Mouse (Mus musculus) limb, embryonic 15.5 days (tissue): ENCODE data around the gene Ppm1e. TPM values are rescaled to one million over a fixed set of nuclear protein-coding genes. Genes with fewer than 3 reads are reported as not detected.
"Not testable (repeated sequence)": the region's sequence is repeated elsewhere in the genome, so short reads cannot be mapped to it uniquely, and the experiment has no call there.

Experiments
- ATAC-seq: fragments of 200-750 bp; cut with Nextera tagmentation; 2 replicates; pipeline ENCODE4 v1.8.0; 2017; ENCODE audit warnings: low read depth, moderate TSS enrichment; ENCODE audit not compliant: insufficient number of reproducible peaks, low FRiP score, low TSS enrichment
- H3K27ac ChIP-seq: fragments of 300-500 bp; sonication (generic); 2 replicates; pipeline ENCODE4 v1.5.1; 2015; ENCODE audit warnings: moderate library complexity, mild to moderate bottlenecking, inconsistent platforms
- H3K27me3 ChIP-seq: fragments of 300-500 bp; sonication (generic); 2 replicates; pipeline ENCODE4 v1.6.1; 2015; ENCODE audit warnings: inconsistent platforms
- H3K36me3 ChIP-seq: fragments of 300-500 bp; sonication (generic); 2 replicates; pipeline ENCODE4 v1.6.1; 2015; ENCODE audit warnings: inconsistent platforms
- H3K4me1 ChIP-seq: fragments of 300-500 bp; sonication (generic); 2 replicates; pipeline ENCODE4 v1.6.1; 2015; ENCODE audit warnings: inconsistent platforms
- H3K4me2 ChIP-seq: fragments of 300-500 bp; sonication (generic); 2 replicates; pipeline ENCODE4 v1.6.1; 2015; ENCODE audit warnings: mild to moderate bottlenecking, inconsistent platforms
- H3K4me3 ChIP-seq: fragments of 300-500 bp; sonication (generic); 2 replicates; pipeline ENCODE4 v1.5.1; 2015; ENCODE audit warnings: mild to moderate bottlenecking, inconsistent platforms
- H3K9ac ChIP-seq: fragments of 300-500 bp; sonication (generic); 2 replicates; pipeline ENCODE4 v1.6.1; 2015; ENCODE audit warnings: inconsistent platforms
- H3K9me3 ChIP-seq: fragments of 300-500 bp; sonication (generic); 2 replicates; pipeline ENCODE4 v1.6.1; 2016; ENCODE audit warnings: inconsistent platforms
- WGBS: fragments of 180-500 bp; shearing (Covaris S2); methylation state at CpG from one replicate; pipeline ENCODE4 v1.1.7; 2015; 5-methylcytosine and 5-hydroxymethylcytosine counted together
- polyA plus RNA-seq: library from polyadenylated mRNA; unstranded; fragments of >200 nt; fragmentation: Nextera tagmentation; extraction: Ambion mirVana; gene quantifications from 2 replicates; pipeline ENCODE4 v1.2.1, GENCODE M21; 2015

Gene Ppm1e
- polyA plus RNA-seq, 1 experiment from 2014 or later, result 2.3 TPM

DNA sequence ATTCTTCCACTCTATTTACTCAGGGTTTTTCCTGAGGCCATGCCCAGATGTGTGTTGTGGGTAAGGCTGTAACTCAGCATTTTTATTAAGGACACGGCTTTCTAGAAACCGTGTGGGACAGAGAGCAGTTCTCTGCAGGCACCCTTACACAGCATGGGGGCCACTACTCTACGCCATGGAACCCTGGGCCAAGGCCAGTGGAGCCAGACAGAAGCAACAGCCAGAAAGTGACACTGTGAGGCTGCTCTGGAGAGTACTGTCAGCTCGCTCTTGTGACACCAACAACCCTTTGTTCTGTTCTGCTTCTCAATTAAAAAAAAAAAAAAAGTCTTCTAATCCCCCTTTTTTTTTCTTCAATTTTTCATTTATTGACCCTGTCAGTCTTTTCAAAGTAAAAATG is 88.4 kb downstream of the Ppm1e start:
- WGBS, result 45% methylated on average over 4 of the region's 4 CpGs
- Histone ChIP-seq H3K27ac (no peak overlapping the region), H3K4me2 (no peak overlapping the region), H3K36me3 (no peaks in the 10 kb centered on the region), H3K4me3 (no peak overlapping the region), H3K4me1 (no peaks in the 10 kb centered on the region), H3K9ac (no peak overlapping the region), H3K9me3 (no peaks in the 10 kb centered on the region), H3K27me3 (no peaks in the 10 kb centered on the region)
- no peak for ATAC-seq

DNA sequence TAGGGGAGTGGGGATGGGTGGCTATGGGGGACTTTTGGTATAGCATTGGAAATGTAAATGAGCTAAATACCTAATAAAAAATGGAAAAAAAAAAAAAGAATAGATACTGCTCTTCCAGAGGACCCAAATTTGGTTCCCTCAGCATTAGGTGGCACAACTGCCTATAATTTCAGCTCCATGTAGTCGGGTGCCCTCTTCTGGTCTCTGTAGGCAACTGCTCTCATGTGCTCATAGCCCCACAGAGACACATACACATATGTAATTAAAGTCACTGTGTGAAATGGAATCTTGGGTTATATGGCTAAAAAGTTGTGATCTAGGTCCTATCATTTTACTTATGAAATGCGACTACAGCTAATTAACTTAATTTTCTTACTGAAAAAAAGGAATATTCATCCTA is 90.0 kb downstream of the Ppm1e start:
- Histone ChIP-seq H3K4me3 (no peak overlapping the region), H3K36me3 (no peaks in the 10 kb centered on the region), H3K4me1 (no peaks in the 10 kb centered on the region), H3K27ac (no peak overlapping the region), H3K27me3 (no peaks in the 10 kb centered on the region), H3K9me3 (no peaks in the 10 kb centered on the region), H3K4me2 (no peak overlapping the region), H3K9ac (no peak overlapping the region)
- ATAC-seq, result no peak
- 87% methylated on average over 2 of the region's 2 CpGs for WGBS

DNA sequence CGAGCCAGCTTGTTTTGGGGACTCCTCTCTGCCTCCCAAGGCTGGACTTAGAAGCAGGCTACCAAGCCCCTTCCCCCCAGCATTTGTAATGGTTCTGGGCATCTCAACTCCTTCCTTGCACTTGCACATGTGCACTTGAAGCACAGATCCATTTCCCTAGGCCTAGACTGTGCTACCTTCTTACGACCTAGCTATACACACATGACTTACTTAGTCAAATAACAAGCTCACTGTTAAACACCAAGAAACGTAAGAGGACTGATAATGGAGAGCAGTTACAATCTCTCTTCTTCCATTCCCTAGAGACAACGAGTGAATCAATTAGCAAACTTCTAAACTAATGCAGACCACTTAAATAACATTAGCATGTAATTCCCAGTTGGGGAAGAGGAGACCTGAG is 92.6 kb downstream of the Ppm1e start:
- Histone ChIP-seq H3K9ac (no peak overlapping the region), H3K4me3 (no peak overlapping the region), H3K4me1 (no peaks in the 10 kb centered on the region), H3K4me2 (no peak overlapping the region), H3K9me3 (no peaks in the 10 kb centered on the region), H3K27ac (no peak overlapping the region), H3K27me3 (no peaks in the 10 kb centered on the region), H3K36me3 (no peaks in the 10 kb centered on the region)
- no peak for ATAC-seq
- WGBS, result 62% methylated on average over 4 of the region's 4 CpGs

DNA sequence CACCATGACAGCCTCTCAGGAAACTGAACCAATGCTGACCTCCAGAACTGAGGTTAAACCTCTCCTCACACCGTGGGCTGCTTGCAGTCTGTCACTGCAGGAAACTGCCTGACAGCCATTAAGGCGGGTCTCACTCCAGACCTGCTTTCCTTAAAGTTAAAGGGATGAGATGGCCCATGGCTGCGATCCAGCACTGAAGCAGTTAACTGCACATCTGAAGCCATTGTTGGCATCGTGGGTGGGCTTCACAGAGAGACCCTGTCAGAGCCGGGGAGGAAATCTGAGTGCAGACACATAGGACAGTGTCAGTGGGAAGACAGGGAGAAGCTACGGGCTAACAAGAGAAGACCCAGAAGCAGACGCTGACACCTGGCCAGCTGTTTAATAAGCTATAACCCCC is 94.9 kb downstream of the Ppm1e start:
- H3K4me1 ChIP-seq, result no peaks in the 10 kb centered on the region
- ATAC-seq, result no peak
- H3K27ac ChIP-seq, result no peak overlapping the region
- no peaks in the 10 kb centered on the region for H3K9me3 ChIP-seq
- H3K4me2 ChIP-seq, result no peak overlapping the region
- 15% methylated on average over 7 of the region's 7 CpGs for WGBS
- H3K27me3 ChIP-seq, result no peaks in the 10 kb centered on the region
- H3K4me3 ChIP-seq, result no peak overlapping the region
- H3K9ac ChIP-seq, result no peak overlapping the region
- no peaks in the 10 kb centered on the region for H3K36me3 ChIP-seq

DNA sequence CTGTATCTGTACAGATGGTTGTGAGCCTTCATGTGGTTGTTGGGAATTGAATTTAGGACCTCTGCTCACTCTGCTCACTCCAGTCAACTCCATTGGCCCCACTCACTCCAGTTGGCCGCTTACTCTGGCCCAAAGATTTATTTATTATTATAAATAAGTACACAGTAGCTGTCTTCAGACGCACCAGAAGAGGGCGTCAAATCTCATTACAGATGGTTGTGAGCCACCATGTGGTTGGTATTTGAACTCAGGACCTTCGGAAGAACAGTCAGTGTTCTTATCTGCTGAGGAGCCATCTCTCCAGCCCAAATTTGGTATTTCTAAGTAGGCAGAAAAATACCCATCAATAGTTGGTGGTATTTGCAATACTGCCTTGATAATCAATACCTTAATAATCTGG is 97.1 kb downstream of the Ppm1e start:
- not testable (repeated sequence) for H3K4me1 ChIP-seq, H3K27ac ChIP-seq, H3K9me3 ChIP-seq, H3K36me3 ChIP-seq, ATAC-seq, H3K9ac ChIP-seq, H3K27me3 ChIP-seq, H3K4me3 ChIP-seq, H3K4me2 ChIP-seq
- WGBS, result 73% methylated on average over 4 of the region's 4 CpGs

DNA sequence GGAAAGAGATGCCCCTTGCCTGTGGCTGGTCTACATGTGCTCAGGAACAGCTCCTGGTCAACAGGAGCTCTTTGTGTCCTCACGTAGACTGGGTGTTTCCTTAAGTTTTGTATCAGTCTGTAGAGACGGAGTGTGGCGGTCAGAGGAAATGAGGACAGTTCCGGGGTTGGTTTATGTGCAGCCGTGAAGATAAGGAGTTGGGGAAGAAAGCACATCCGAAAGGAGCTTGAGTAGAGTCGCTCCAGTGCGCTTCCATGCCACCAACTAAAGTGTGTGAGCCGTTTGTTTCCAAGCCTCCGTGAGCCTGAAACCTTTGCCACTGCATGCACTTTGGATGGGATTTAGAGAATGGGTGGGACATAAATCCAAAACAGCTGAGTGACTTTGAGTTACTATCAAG is 99.0 kb downstream of the Ppm1e start:
- Histone ChIP-seq H3K9me3 (no peaks in the 10 kb centered on the region), H3K4me2 (no peak overlapping the region), H3K4me1 (no peaks in the 10 kb centered on the region), H3K4me3 (no peak overlapping the region), H3K27ac (no peak overlapping the region), H3K36me3 (no peaks in the 10 kb centered on the region), H3K27me3 (no peaks in the 10 kb centered on the region), H3K9ac (no peak overlapping the region)
- no peak for ATAC-seq
- WGBS, result 80% methylated on average over 10 of the region's 10 CpGs

DNA sequence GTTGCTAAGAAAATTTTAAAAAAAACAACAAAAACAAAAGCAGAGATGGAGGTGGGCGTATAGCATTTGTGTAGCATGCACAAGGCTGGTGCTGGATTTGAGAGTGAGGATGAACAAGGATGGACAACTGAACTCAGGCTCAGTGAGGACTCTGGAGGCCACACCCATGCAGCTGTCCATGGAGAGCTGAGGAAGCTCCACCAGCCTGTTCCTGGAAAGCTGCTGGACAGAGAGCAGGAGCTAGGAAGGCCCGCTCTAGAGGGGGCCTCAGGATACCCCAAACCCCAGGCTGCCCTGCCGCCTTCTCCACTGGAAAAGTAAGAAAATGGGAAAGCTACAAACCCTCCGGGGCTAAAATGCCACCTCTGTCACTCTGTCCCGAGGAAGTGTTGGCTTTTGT is 101.5 kb downstream of the Ppm1e start:
- no peak overlapping the region for H3K4me3 ChIP-seq
- H3K36me3 ChIP-seq, result no peaks in the 10 kb centered on the region
- 90% methylated on average over 5 of the region's 5 CpGs for WGBS
- no peaks in the 10 kb centered on the region for H3K27me3 ChIP-seq
- H3K9me3 ChIP-seq, result no peaks in the 10 kb centered on the region
- H3K27ac ChIP-seq, result no peak overlapping the region
- H3K4me1 ChIP-seq, result no peaks in the 10 kb centered on the region
- no peak for ATAC-seq
- H3K4me2 ChIP-seq, result no peak overlapping the region
- H3K9ac ChIP-seq, result no peak overlapping the region

DNA sequence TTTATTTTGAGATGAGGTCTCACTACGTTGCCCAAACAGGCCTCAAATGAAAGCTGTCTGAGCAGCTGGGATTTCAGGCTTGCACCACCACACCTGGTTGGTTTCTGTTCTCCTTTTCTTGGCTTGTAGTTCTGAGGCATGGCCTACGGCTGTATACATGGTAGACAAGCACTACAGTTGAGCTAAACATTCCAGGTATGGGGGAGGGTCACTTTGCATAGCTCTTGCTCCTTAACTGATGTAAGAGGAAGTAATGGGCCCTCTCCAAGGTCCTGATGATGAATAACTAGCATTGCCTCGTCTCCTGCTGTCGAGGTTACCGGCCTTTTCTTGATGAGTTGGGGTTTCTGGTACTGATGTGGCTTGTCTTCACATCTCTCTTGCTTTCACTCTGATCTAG is 104.7 kb downstream of the Ppm1e start:
- Histone ChIP-seq H3K4me3 (no peak overlapping the region), H3K4me1 (no peaks in the 10 kb centered on the region), H3K4me2 (no peak overlapping the region), H3K27me3 (0 out of 2 replicates have a peak, but pooled peaks cover 8% of the 10 kb centered on the region), H3K9me3 (no peaks in the 10 kb centered on the region), H3K36me3 (no peaks in the 10 kb centered on the region), H3K9ac (no peak overlapping the region), H3K27ac (no peak overlapping the region)
- WGBS, result 44% methylated on average over 5 of the region's 5 CpGs
- ATAC-seq, result no peak

DNA sequence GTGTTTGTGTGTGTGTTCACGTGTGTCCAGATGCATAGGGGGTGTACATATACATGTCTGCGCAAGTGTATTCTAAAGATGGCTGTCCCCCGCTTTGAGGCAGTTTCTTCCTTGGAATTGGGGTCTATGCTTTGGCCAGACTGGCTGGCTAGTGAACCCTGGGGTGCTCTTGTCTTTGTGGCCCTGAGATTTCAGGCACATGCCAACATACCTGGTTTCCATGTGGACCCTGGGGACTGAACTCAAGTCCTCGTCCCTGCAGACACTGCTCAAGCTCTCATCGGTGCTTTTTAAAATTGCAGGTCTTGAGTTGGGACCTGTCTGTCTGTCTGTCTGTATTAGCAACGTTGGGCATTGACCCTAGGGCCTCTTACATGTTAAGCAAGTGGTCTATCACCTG is 105.5 kb downstream of the Ppm1e start:
- Histone ChIP-seq H3K4me3 (no peak overlapping the region), H3K9ac (no peak overlapping the region), H3K4me1 (no peaks in the 10 kb centered on the region), H3K9me3 (no peaks in the 10 kb centered on the region), H3K36me3 (no peaks in the 10 kb centered on the region), H3K27ac (no peak overlapping the region), H3K27me3 (0 out of 2 replicates have a peak, but pooled peaks cover 12% of the 10 kb centered on the region), H3K4me2 (no peak overlapping the region)
- WGBS, result 88% methylated on average over 6 of the region's 6 CpGs
- ATAC-seq, result no peak

DNA sequence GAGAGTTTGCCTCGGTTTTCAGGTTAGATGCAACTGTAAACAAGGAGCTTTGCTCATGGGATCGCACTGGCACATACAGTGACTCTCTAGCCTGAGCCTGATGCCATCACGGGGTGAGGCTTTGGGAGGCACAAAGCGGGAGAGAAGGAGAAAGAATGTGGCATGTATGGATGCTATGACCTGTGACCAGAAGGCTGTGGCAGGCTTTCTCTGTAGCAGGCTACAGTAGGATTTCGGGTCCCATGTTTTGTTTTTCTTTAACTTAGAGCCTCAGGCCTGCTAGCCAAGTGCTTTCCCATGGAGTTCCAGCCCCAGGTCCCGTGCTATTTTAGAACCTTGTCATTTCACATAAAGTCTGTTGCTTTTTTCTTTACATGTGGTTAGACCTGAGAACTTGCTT is 108.7 kb downstream of the Ppm1e start:
- Histone ChIP-seq H3K9me3 (no peaks in the 10 kb centered on the region), H3K27ac (no peak overlapping the region), H3K4me1 (peaks cover 14% of the 10 kb centered on the region), H3K4me2 (no peak overlapping the region), H3K36me3 (no peaks in the 10 kb centered on the region), H3K4me3 (no peak overlapping the region), H3K9ac (no peak overlapping the region), H3K27me3 (0 out of 2 replicates have a peak, but pooled peaks cover 12% of the 10 kb centered on the region)
- 80% methylated on average over 6 of the region's 6 CpGs for WGBS
- ATAC-seq, result no peak

DNA sequence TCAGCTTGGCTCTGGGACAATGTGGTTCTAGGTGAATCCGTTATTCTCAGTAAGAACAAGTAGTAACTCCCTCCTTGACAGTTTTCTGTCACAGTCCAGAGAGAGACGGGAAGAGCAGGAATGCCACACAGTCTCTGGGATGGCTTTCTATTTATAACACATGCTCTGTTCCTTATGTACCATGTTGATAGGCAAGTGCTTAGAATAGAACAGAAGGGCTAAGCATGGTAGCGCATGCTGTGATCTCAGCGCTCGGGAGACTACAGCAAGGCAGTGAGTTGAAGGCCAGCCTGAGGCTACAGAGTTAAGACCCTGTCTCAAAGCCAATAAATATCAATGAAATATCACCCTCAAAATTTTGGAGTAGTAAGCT is 111.3 kb downstream of the Ppm1e start:
- no peak overlapping the region for H3K4me3 ChIP-seq
- H3K27ac ChIP-seq, result no peak overlapping the region; the same call in 1 of the 2 replicates
- no peak for ATAC-seq
- H3K27me3 ChIP-seq, result peaks cover 15% of the 10 kb centered on the region; the same call in 1 of the 2 replicates
- H3K36me3 ChIP-seq, result no peaks in the 10 kb centered on the region
- no peaks in the 10 kb centered on the region for H3K9me3 ChIP-seq
- no peak overlapping the region for H3K9ac ChIP-seq
- peaks cover 14% of the 10 kb centered on the region for H3K4me1 ChIP-seq
- WGBS, result 60% methylated on average over 5 of the region's 5 CpGs
- no peak overlapping the region for H3K4me2 ChIP-seq

DNA sequence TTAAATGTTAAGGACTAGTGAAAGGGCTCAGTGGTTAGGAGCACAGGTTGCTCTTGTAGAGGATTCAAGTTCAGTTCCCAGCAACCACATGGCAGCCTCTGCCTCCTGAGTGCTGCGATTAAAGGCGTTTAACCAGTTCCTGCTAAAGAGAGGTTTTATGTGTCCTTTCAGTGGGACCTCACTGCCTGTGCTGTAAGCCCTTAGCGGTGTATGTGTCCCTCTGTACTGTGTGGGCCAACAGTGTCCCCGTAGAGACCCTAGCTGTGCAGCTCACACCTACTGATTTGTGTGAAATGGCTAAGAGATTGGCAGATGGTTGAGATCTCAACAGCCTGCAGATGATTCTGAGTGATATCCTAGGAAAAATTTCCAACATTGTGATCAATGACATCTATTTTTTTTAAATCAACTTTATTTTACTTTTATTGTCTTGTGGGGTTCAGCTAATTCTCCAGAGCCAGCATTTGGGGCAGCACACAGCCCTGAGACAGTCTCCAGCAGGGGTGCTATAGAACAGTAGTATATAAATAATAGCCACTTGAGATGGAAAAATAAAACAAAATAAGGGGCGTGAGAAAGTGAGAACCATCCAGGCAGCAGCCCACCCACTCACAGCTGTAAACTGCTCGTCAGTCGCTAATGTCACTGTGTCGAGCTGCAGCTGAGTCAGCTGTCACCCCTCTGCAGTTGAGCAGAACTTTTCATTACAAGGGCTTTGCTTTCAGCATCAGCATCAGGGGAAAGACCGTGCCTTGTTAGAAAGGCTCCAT is 111.9 kb downstream of the Ppm1e start:
- no peaks in the 10 kb centered on the region for H3K9me3 ChIP-seq
- no peak overlapping the region; the same call in 1 of the 2 replicates for H3K27ac ChIP-seq
- H3K27me3 ChIP-seq, result peaks cover 15% of the 10 kb centered on the region; the same call in 1 of the 2 replicates
- H3K36me3 ChIP-seq, result no peaks in the 10 kb centered on the region
- ATAC-seq, result no peak
- 36% methylated on average over 9 of the region's 9 CpGs for WGBS
- no peak overlapping the region for H3K4me3 ChIP-seq
- no peak overlapping the region for H3K4me2 ChIP-seq
- peaks cover 14% of the 10 kb centered on the region for H3K4me1 ChIP-seq
- H3K9ac ChIP-seq, result no peak overlapping the region
